Mouse (Mus musculus): ENCODE results near the gene Mtus2.

DNA sequence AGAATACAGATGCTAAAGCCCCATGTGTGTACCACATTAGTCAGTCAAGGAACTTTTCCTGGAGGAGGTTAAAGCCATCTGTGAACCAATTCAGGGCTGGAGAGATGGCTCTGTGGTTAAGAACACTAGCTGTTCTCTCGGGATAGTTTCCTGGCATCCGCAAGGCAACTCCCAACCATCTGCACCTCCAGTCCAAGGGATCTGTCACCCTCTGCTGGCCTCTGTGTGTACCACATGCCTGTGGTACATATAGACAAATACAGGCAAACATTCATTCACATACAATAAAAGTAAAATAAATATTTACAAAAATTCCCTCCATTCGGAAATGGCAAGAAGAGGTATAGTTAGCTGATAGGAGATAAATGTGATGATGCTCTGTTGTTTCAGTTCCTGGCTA, 184.5 kb downstream of the Mtus2 start:
- TF ChIP-seq CTCF (IDR thresholded peaks at IDR 0.05; ENCODE audit: control insufficient read depth, insufficient read depth, insufficient read length) (no peak), FOSL1 (IDR thresholded peaks at IDR 0.05; ENCODE audit: insufficient read depth, low read length, poor library complexity, severe bottlenecking) (no peak), USF1 (IDR thresholded peaks at IDR 0.05; ENCODE audit: low read depth) (no peak)

Data from C2C12 (cell line).